Mouse (Mus musculus) gastrocnemius, adult 18-20 months (tissue): ENCODE results near the gene Cox18. TPM values are rescaled to one million over a fixed set of nuclear protein-coding genes. Genes with fewer than 3 reads are reported as not detected.

Source experiments
- DNase-seq: peaks from one replicate; pipeline ENCODE4 v3.0.0; 2021; ENCODE audit warnings: low spot score
- total RNA-seq, 2 experiments: library from RNA; stranded (reverse); gene quantifications; 2 replicates each; pipeline ENCODE4 v1.2.3; 2021

Cox18 gene
- total RNA-seq, 2 experiments from 2014 or later, result 8.7 to 9.2 TPM

GRCm38 (mm10) chr5:90178116-90178515 lies 45.7 kb downstream of the Cox18 start:
- no peak for DNase-seq

Other genes with a start within 250 kb of the Cox18 start
- 10 to 100 TPM; 46.7 to 51.7 TPM for gene Ankrd17, start 142.6 kb upstream of the Cox18 start, total RNA-seq
- under 1 TPM; 0.40 to 0.53 TPM for gene Gm9958, start 143.2 kb upstream of the Cox18 start, total RNA-seq
- gene Alb, start 236.9 kb upstream of the Cox18 start, total RNA-seq, result 10 to 100 TPM in 1 of 2 experiments, under 1 TPM in 1; 0.14 to 26.8 TPM